Mouse (Mus musculus): ENCODE data around the gene Syt14.

The Syt14 gene

DNA sequence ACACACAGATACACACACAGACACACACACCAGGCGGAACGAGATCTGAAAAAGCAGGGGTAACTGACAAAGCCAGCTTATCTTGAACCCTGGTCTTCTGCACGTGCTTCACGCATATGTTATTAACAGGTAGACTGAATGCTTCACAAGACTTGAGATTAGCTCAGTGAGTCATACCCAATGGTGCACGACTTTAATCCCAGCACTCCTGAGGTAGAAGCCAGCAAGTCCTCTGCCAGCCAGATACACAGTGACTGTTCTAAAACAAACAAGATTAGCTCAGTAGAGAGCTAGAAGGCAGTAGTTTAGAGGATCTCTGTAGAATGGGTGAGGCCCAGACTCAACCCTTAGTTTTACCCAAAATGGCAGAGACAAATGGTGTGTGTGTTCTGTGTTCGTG is 175.3 kb downstream of the Syt14 start:
- no peak for DNase-seq

DNA sequence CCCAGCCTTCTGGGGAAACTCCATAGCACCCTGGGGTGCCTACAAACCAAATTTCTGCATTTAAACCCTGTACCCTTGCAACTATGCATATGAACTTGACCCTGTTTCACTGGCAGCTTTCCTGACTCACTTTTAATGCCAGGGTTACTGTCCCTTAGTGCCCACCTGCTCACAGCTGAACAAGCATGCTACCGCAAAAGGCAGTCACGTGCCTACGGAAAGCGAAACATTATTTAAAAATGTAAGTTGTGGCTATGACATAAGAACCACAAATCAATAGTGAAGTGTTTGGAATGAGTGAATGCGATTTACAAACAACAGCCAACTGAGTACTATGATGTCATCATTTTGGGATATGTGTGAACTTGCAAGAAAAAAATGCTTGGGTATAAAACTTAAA is 178.0 kb downstream of the Syt14 start:
- DNase-seq, result no peak

DNA sequence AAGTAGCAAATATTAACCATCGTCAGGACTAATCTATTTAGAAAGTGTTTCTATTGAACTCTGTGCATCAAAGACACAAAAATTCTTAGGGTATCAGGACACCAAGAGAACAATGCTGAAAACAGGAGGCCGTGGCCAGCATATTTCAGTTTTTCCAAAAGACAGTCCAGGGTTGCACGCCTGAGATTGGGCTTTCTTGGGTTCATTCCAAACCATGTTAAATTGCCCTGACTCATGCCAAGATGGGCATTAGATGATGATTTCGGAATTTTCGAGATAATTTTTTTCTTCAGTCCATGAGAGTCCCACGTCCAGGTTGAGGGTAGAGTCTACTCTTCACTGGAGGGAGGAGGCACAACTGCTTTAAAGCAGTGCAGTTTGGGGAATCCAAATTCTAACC is 178.6 kb downstream of the Syt14 start:
- DNase-seq, result no peak

DNA sequence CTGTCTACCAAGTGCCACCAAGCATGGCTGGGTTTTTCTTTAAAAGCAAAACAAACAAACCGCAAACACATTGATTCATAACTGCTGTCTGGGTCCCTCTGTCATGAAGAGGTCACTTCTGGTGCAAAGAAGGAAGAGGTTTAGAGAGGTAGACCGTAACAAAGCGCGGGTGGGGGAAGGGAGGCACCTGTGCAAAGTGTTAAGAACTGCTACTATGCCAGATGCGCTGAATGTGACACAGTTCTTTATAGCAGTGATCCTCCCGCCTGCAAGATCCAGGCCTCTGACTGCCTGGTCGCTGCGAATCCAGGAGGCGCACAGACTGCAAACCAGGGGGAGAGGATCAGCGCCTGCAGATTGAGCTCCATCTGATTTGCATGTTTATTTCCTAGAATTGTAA is 179.2 kb downstream of the Syt14 start:
- no peak for DNase-seq

DNA sequence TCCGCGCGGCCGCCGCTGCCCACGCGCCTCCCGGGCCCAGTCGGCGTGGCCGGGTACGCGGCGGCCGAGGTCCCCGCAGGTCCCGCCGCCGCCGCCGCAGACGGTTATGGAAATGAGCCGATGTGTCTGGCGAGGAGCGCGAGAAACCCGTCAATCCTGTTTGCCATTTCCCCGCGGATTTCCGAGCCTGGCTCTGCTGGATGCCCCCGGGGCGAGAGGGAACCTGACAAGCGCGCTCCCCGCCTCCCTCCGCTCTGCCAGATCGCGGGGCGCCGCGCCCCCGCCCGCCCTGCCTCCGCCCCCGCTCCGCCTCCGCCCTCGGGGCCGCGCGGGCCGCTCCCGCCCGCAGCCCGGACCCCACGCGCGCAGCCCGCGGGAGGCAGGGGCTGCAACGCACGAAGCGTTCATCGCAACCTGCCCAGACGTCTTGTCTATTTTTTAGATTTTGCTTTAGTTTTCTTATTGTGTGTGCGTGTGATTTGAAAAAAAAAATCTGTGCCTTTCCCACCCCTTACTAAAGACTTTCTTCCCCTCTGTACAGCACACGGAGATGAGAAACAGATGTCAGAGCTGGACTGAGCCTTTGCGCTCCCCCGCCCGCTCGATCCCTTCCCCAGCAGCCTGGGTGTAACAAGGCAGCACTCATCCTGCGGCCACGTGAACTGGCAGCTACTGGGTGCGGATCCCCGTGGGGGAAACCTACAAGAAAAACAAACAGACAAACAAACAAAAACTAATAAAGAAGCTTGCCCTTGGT is 179.9 kb downstream of the Syt14 start, which contains the start of gene Sertad4:
Sertad4 (minus strand) TSS at position 283 of the 757 bp plus-strand sequence.
- peak; percentile 57 for DNase-seq

DNA sequence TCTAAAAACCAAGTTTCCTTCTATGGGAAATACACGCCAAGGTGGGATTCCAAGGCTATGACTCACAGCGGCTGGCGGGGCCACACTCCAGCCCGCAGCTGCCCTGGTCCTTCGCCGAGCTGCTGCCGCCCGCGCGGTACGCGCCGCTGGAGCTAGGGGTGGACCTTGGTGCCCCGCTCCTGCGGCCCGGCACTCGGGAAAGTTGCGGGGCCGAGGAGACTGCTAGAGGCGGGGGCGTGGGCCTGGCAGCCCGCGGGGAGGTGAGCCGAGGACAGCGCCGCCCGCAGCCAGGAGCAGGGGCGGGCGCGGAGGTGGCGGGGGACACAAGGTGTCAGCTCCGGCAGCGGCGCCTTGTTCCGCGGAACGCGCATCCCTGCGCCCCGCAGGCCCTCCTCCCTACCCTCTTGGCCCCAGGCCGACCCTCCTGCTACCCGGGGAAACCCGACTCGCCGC is 180.7 kb downstream of the Syt14 start:
- peak; percentile 54 for DNase-seq

DNA sequence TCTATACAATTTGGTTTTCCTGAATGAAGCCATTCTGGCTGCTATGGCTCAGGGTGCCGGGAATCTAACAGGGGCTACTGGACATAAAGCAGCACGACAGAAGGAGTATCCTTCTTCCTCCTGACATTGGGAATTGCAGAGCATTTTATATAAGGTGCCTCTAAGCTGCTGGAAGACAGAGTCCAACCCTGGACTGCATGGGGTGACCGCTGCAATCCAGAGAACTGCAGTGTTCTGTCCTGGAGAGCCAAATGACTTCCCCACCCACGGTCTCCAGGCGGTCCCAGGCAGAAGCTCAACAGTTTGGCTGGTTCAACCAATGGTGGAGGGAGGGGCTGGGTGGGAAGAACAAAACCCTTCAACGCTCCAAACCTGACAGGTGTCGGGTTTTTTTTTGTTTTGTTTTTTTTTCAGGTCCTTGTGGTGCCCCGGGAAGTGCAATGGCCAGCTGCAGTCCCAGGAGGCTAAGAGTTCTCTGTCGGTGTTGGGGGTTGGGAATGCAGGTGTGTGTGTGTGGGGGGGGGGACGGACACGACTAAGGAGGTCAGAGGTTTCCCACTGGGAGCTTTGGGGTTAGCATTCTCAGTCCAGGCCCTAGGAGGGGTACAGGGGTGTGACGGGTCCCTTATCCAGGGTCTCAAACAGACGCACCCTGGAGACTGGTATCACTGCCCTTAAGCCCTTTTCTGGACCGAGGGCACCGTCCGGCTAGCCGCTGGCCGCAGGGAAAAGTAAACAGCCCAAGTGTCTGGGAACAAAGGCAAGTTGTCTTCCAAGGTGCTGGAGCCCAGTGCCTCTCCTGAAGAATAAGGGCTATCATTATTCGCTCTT is 181.4 kb downstream of the Syt14 start:
- no peak for DNase-seq

DNA sequence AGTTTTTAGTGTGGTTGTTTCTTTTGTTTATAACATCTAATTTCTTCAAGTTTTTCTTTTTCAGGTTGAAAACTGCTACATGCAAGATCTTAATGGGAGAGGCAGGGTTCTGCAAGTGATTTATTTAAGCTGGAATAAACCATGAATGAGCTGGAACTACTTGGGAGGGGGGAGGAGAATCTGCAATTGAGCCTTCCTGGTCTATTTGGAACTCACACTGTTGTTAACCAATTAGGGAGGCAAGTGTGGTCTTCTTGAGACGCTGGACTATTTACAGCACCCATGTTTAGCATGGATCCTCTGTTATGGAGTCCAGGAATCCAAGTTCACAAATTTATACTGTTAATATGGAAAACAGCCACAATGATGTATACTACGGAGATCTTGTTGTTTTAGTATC is 182.1 kb downstream of the Syt14 start:
- DNase-seq, result no peak

DNA sequence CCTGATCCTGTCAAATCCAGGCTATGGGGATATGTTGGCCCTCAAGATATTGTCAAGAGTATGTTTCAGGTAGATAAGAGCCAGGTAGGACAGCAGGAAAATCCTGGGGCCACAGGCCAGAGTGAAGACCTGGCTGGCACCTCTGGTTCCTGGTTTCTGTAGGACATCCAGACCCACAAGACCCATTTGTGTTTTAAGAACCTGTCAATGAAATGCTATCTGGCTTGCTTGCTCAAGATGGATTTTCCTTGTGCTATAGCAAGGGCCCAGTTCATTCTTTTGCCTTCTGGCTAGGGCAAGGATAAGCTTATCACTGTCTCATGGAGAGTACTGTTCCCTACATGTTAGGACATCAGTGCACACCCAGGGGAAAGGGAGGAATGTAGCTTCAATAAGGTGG is 183.5 kb downstream of the Syt14 start:
- DNase-seq, result no peak

DNA sequence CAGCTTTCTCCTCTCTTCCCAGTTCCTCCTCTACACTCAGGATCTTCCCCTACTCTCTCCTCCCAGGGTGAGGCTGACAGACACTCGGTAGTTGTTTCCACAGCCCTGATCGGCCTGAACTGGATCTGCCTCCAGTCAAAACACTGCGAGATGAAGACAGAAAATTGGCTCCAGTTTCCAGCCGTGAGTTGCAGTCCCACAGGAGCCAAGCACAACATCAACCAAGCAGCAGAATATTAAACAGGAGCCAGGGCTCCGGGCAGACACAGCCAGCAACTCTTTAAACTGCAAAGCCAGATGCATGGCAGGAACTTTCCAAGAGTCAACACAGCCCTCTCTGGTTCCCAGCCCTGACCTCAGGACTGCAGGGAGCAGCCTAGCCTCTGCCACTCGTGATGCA is 183.9 kb downstream of the Syt14 start:
- DNase-seq, result no peak

DNA sequence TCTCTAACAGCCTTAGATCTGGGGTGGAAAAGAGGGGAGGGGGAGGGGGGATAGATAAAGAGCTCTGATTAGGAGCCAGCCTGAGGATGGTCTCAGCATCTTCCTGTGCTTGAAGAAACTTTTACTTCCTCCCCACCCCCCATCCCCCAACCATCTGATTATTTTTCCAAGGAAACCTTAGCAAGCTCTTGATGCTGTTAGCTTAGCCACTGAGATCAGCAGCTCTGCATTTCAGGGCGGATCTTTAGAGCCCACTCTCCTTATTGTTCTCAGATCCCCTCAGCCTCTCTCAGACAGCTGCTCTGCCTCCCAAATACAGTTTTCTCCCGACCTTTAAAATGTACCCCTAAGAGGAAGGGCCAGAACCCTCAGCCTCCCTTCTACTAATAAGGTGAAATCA is 184.4 kb downstream of the Syt14 start:
- no peak for DNase-seq

DNA sequence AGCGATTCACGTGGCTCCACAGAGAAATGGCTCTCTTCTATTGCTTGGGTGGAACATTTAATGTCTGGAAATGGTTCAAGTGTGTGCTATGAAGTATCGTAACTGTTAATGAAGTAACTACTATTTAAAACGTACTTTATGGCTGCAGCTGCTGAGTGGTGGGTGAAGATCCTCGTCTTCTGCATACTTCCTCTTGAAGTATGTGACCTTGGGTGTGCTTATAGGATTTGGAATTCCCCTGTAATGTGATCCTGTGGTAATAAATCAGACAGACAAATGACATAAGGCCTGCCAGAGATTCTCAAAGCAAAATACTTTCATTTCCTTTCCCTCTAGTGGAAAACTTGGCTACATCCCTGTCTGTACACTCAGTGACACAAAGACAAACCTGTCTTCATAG is 186.0 kb downstream of the Syt14 start:
- no peak for DNase-seq

DNA sequence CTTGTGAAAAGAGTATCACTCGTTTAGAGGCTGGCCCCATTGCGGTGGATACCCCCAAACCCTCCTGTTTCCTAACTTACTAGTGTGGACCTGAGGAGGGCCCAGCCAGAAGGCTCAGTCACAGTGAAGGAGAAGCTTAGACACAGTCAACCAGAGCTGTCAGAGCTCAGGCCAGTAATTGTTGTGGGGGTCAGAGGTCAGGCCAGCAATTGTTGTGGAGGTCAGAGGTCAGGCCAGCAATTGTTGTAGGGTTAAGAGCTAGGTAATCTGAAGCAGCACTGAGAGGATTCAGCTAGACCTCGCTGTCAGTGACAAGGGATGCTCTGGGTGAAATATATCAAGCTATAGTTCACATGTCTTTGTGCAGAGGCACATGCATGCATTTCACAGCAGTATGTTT is 188.3 kb downstream of the Syt14 start:
- DNase-seq, result no peak
